Mouse (Mus musculus): ENCODE measurements around the gene Sh2d6. TPM values are rescaled to one million over a fixed set of nuclear protein-coding genes. Genes with fewer than 3 reads are reported as not detected.
"Not testable (repeated sequence)": the region's sequence is repeated elsewhere in the genome, so short reads cannot be mapped to it uniquely, and the experiment has no call there.

Sh2d6 gene
- polyA plus RNA-seq, 1 experiment from 2014 or later = 0.36 TPM

DNA sequence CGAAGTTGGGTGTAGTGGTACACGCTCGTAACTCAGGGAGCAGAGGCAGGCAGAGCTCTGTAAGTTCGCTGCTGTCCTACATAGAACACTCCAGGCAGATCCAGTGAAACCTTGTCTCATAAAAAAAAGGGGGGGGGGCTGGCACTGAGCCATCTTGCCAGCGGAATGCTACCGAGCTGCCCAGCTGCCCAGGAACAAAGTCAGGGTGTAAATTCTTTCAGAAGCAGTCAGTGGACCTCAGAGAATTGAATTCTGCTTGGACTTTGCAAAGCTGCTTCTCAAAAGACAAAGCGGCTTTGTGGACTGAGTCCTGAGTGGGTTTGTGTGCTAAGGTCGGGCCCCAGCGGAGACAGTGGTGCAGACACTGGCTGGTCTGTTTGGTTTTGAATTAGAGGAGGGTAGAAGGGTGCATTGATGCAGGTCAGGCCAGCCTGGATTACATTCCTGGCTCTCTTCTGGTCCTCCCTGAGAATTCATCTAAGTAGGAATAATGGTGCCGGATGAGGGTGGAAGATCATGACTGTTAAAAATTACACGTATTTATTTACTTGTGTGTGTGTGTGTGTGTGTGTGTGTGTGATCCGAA, 21.9 kb upstream of the Sh2d6 start:
- H3K9ac ChIP-seq (ENCODE audit: low read depth, low read length) = no peak overlapping the region
- no peak overlapping the region for H3K4me3 ChIP-seq (ENCODE audit: low read length)
- 61% methylated on average over 12 of the region's 12 CpGs for WGBS
- no peaks in the 10 kb centered on the region for H3K36me3 ChIP-seq (ENCODE audit: control insufficient read depth, insufficient read depth, low read length)
- peaks cover 2% of the 10 kb centered on the region for H3K4me1 ChIP-seq (ENCODE audit: control insufficient read depth, insufficient read depth, low read depth, low read length)
- no peak for ATAC-seq
- H3K27me3 ChIP-seq (replicated peaks; ENCODE audit: control insufficient read depth, insufficient read depth, low read length) = no peaks in the 10 kb centered on the region
- no peaks in the 10 kb centered on the region for H3K9me3 ChIP-seq (ENCODE audit: control insufficient read depth, low read length)
- no peak overlapping the region for H3K4me2 ChIP-seq (ENCODE audit: low read length)
- no peak overlapping the region for H3K27ac ChIP-seq (ENCODE audit: low read depth, low read length)

DNA sequence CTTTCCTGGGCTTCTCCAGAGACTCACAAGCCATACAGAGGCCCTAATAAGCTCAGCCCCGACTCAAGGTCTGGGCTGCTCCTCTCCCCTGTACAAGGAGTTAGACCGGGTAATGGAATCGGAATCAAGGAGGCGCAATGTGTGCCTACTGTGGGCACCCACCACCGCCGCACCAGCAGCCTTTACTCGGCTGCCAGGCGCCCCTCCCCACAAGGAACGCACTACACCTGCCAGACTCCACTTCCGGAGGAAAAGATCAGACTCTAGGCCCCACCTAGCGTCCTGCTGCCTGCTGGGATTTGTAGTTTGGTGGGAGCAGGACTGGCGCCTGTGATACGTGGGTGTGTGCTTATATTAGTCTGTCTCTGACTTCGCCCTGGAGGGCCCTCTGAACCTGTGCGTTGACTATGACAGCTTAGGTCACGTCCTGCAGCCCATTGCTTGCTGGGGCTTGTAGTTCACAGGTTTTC, 17.1 kb upstream of the Sh2d6 start:
- Histone ChIP-seq H3K36me3 (ENCODE audit: control insufficient read depth, insufficient read depth, low read length) (no peaks in the 10 kb centered on the region), H3K9ac (ENCODE audit: low read depth, low read length) (peak overlapping the region; percentile 74), H3K27ac (ENCODE audit: low read depth, low read length) (peak overlapping the region; percentile 66), H3K4me2 (ENCODE audit: low read length) (peak overlapping the region; percentile 76), H3K27me3 (replicated peaks; ENCODE audit: control insufficient read depth, insufficient read depth, low read length) (no peaks in the 10 kb centered on the region), H3K4me1 (ENCODE audit: control insufficient read depth, insufficient read depth, low read depth, low read length) (peaks cover 10% of the 10 kb centered on the region), H3K9me3 (ENCODE audit: control insufficient read depth, low read length) (no peaks in the 10 kb centered on the region), H3K4me3 (ENCODE audit: low read length) (peak overlapping the region; percentile 55)
- ATAC-seq = peak; percentile 97
- 2% methylated on average over 14 of the region's 16 CpGs for WGBS

DNA sequence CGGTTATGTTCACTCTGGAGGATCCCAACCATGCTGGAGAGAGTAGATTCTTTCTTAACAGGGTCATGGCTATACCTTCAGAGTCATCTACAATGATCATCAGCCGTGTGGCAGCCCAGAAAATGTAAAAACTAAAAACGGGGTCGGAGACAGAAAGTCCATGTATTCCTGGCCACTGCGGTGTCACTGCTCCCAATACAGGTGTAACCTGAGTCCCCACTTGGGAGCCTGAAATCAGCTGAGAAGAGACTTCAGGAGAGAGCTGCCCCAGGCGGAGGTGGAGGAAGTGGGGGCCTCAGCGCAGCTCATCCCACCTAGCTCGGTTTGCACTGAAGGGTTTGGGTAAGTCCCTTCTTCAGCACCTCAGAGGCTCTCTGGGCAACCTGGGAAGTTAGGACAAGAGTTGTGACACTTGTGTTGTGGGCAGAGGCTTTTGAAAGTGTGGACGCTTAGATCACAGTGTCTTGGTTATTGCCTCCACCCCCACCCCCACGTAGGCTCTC, 16.5 kb upstream of the Sh2d6 start:
- no peaks in the 10 kb centered on the region for H3K27me3 ChIP-seq (replicated peaks; ENCODE audit: control insufficient read depth, insufficient read depth, low read length)
- H3K4me1 ChIP-seq (ENCODE audit: control insufficient read depth, insufficient read depth, low read depth, low read length) = peaks cover 11% of the 10 kb centered on the region
- ATAC-seq = peak; percentile 3; the same call in 1 of the 2 replicates
- peak overlapping the region; percentile 74 for H3K9ac ChIP-seq (ENCODE audit: low read depth, low read length)
- H3K36me3 ChIP-seq (ENCODE audit: control insufficient read depth, insufficient read depth, low read length) = no peaks in the 10 kb centered on the region
- peak overlapping the region; percentile 76 for H3K4me2 ChIP-seq (ENCODE audit: low read length)
- H3K4me3 ChIP-seq (ENCODE audit: low read length) = peak overlapping the region; percentile 55
- WGBS = 59% methylated on average over 10 of the region's 10 CpGs
- H3K9me3 ChIP-seq (ENCODE audit: control insufficient read depth, low read length) = no peaks in the 10 kb centered on the region
- H3K27ac ChIP-seq (ENCODE audit: low read depth, low read length) = peak overlapping the region; percentile 66; the same call in 1 of the 2 replicates

DNA sequence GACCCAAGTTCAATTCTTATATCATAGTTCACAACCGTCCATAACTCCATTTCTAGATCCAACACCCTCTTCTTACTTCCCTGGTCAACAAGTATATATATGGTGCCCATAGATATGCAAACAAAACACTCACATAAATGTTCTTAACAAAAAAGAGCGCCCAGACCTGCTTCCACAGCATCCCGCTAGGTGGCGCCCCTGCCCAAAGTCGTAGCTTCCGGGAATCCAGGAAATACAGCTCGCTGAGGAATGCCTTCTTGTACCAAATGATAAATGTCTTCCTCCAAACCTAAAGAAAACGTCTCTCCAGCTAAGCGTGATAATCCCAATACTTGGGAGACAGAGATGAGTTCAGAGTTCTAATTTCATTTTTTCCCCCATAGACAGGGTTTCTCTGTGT, 13.7 kb upstream of the Sh2d6 start:
- Histone ChIP-seq H3K4me2 (ENCODE audit: low read length) (peak overlapping the region; percentile 52), H3K4me3 (ENCODE audit: low read length) (peak overlapping the region; percentile 20; the same call in 1 of the 2 replicates), H3K9ac (ENCODE audit: low read depth, low read length) (peak overlapping the region; percentile 51), H3K36me3 (ENCODE audit: control insufficient read depth, insufficient read depth, low read length) (no peaks in the 10 kb centered on the region), H3K27ac (ENCODE audit: low read depth, low read length) (peak overlapping the region; percentile 48; the same call in 1 of the 2 replicates), H3K9me3 (ENCODE audit: control insufficient read depth, low read length) (no peaks in the 10 kb centered on the region), H3K27me3 (replicated peaks; ENCODE audit: control insufficient read depth, insufficient read depth, low read length) (no peaks in the 10 kb centered on the region), H3K4me1 (ENCODE audit: control insufficient read depth, insufficient read depth, low read depth, low read length) (peaks cover 17% of the 10 kb centered on the region)
- 5% methylated on average over 9 of the region's 9 CpGs for WGBS
- ATAC-seq = no peak

DNA sequence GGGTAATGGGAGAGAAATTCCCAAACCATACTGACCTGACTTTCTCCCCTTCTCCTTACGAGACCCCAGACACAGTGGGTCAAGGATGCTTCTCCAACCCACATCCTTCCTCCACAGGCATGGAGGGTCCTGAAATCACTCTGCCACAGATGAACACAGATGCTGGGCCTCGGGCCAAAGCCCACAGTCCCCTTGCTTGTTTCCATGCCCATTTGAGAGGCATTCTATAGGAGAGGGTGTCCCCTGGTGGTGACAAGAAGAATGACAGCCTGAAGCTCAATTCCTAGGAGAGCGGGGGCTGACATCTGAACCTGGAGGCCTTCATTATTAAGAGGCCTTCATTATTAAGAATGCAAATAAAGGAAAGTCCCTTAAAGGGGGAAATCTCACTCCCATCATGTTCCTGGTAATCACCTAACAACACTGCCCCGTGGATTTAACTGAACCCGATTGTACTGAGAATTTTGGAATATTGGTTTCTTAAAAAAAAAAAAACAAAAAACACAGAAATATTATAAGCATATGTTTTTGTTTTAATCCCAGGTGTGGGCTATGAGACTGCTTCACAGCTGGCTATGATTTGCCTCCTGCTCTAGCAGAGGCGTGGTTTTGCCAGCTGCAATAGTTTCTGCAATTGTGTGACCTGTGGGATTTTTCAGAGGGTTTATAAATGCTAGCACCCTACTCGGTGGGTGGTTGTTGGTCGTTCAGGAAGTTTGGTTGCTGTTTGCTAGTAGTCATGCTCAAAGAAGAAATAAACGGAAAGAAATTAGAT, 12.7 kb upstream of the Sh2d6 start:
- Histone ChIP-seq H3K4me3 (ENCODE audit: low read length) (no peak overlapping the region), H3K27me3 (replicated peaks; ENCODE audit: control insufficient read depth, insufficient read depth, low read length) (no peaks in the 10 kb centered on the region), H3K36me3 (ENCODE audit: control insufficient read depth, insufficient read depth, low read length) (no peaks in the 10 kb centered on the region), H3K9ac (ENCODE audit: low read depth, low read length) (no peak overlapping the region), H3K4me2 (ENCODE audit: low read length) (no peak overlapping the region), H3K27ac (ENCODE audit: low read depth, low read length) (peak overlapping the region; percentile 54; the same call in 1 of the 2 replicates), H3K4me1 (ENCODE audit: control insufficient read depth, insufficient read depth, low read depth, low read length) (peaks cover 17% of the 10 kb centered on the region), H3K9me3 (ENCODE audit: control insufficient read depth, low read length) (no peaks in the 10 kb centered on the region)
- peak; percentile 54 for ATAC-seq
- WGBS = 35% methylated on average over 9 of the region's 9 CpGs

DNA sequence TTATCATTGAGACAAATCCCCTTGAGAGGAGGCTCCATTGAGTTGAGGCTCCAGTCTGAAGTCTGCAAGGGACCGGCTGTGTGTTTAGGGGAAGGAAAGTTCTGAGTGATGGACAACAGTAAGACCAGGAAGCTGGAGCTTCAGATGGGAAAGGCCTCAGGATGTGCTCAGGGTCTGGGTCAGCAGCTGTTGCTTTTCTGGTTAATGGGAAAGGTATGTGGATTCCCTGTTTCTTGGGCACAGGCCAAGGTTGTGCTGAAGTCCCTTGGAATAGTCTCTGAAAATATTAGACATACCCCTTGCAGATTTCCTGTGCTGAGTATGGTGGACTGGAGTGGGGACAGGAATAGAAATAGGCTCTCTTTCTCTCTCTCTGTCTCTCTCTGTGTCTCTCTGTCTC, 12.0 kb upstream of the Sh2d6 start:
- not testable (repeated sequence) for H3K4me2 ChIP-seq (ENCODE audit: low read length); H3K27me3 ChIP-seq (replicated peaks; ENCODE audit: control insufficient read depth, insufficient read depth, low read length); H3K9ac ChIP-seq (ENCODE audit: low read depth, low read length); H3K4me3 ChIP-seq (ENCODE audit: low read length); H3K9me3 ChIP-seq (ENCODE audit: control insufficient read depth, low read length); H3K36me3 ChIP-seq (ENCODE audit: control insufficient read depth, insufficient read depth, low read length)
- ATAC-seq = 0 out of 2 replicates have a peak, but pooled peaks have one; percentile 22
- Histone ChIP-seq H3K27ac (ENCODE audit: low read depth, low read length) (peak overlapping the region; percentile 54; the same call in 1 of the 2 replicates), H3K4me1 (ENCODE audit: control insufficient read depth, insufficient read depth, low read depth, low read length) (peaks cover 16% of the 10 kb centered on the region)
- 60% methylated on average over 1 of the region's 1 CpGs for WGBS

DNA sequence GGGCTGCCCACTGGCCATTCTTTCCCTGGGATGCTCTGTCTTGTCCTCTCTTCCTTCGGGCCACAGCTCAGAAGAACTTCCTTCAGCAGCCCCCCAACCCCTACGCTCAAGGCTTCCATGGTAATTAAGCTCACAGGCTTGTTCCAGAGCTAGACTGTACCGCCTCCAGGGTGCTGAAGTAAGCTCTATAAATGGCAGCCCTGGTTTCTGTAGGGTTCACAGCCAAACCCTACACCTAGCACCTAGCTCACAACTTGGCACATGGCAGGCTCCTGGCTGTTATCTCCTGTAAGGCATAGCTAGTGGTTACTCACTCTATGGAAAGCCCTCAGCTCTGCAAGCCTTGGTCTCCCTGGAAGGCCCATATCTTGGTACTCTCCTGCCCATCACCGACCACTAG, 11.1 kb upstream of the Sh2d6 start:
- Histone ChIP-seq H3K9ac (ENCODE audit: low read depth, low read length) (no peak overlapping the region), H3K36me3 (ENCODE audit: control insufficient read depth, insufficient read depth, low read length) (no peaks in the 10 kb centered on the region), H3K4me2 (ENCODE audit: low read length) (no peak overlapping the region), H3K27me3 (replicated peaks; ENCODE audit: control insufficient read depth, insufficient read depth, low read length) (no peaks in the 10 kb centered on the region), H3K4me1 (ENCODE audit: control insufficient read depth, insufficient read depth, low read depth, low read length) (peaks cover 12% of the 10 kb centered on the region; the same call in 1 of the 2 replicates), H3K27ac (ENCODE audit: low read depth, low read length) (no peak overlapping the region), H3K4me3 (ENCODE audit: low read length) (no peak overlapping the region), H3K9me3 (ENCODE audit: control insufficient read depth, low read length) (no peaks in the 10 kb centered on the region)
- 68% methylated on average over 4 of the region's 4 CpGs for WGBS
- ATAC-seq = no peak

DNA sequence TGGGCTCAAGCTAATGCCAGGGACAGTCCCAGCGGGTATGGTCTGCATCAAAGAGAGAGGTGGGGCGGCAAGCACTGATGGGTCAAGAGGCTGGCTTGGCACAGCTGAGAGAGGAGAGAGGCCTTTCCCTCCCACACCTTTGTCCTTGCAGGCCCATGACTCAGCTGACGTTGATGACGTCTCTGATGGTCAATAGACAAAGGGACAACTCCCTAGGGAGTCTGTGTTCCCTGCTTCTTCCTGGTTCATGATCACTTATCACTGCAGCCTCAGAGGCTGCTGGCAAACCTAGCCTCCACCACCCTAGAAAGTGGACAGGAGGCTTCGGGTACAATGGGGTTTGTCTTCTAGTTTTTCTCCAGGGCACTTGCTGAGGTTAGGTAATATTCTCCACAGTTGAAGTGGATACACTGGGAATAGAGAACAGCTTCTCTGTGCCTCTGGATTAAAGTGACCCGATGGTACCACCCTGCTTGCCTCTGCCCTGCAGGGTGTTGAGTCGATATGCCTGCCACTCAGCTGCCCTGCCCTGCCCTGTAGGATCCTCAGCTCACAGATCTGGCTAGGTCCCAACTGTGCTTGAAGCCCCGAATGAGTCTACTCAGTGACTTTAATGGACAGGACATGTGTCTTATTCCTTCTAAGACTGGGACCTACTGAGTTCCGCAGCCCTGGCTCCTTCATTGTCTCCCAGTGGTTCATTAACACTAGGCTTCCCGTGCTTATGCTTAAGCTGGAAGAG, 7.1 kb upstream of the Sh2d6 start:
- Histone ChIP-seq H3K9ac (ENCODE audit: low read depth, low read length) (no peak overlapping the region), H3K4me3 (ENCODE audit: low read length) (no peak overlapping the region)
- WGBS = 80% methylated on average over 10 of the region's 10 CpGs

More for the DNA sequence above, 7.1 kb upstream of the Sh2d6 start:
- Histone ChIP-seq H3K4me2 (ENCODE audit: low read length) (no peak overlapping the region), H3K4me1 (ENCODE audit: control insufficient read depth, insufficient read depth, low read depth, low read length) (peaks cover 7% of the 10 kb centered on the region; the same call in 1 of the 2 replicates), H3K27me3 (replicated peaks; ENCODE audit: control insufficient read depth, insufficient read depth, low read length) (no peaks in the 10 kb centered on the region), H3K9me3 (ENCODE audit: control insufficient read depth, low read length) (no peaks in the 10 kb centered on the region), H3K27ac (ENCODE audit: low read depth, low read length) (no peak overlapping the region), H3K36me3 (ENCODE audit: control insufficient read depth, insufficient read depth, low read length) (no peaks in the 10 kb centered on the region)
- ATAC-seq = no peak
